Mouse (Mus musculus) midbrain, embryonic 12.5 days (tissue): ENCODE measurements at regions not wholly inside any gene's neighbourhood (a gene's known extent, or its start where the extent isn't known, plus 50 kb on each side); places are given as distances from the start of the nearest gene placed in this dataset.

ENCODE experiments used
- ATAC-seq: fragments of 200-750 bp; cut with Nextera tagmentation; 2 replicates; pipeline ENCODE4 v1.8.0; 2017; ENCODE audit warnings: low read depth, moderate TSS enrichment, moderate library complexity; ENCODE audit not compliant: low FRiP score
- H3K27ac ChIP-seq: fragments of 300-500 bp; sonication (generic); replicated peaks from 2 replicates; pipeline ENCODE4 v1.5.1; 2016; ENCODE audit warnings: mild to moderate bottlenecking
- H3K27me3 ChIP-seq: fragments of 300-500 bp; sonication (generic); 2 replicates; pipeline ENCODE4 v1.6.1; 2016; ENCODE audit warnings: mild to moderate bottlenecking
- H3K36me3 ChIP-seq: fragments of 300-500 bp; sonication (generic); 2 replicates; pipeline ENCODE4 v1.6.1; 2016
- H3K4me1 ChIP-seq: fragments of 300-500 bp; sonication (generic); 2 replicates; pipeline ENCODE4 v1.6.1; 2016
- H3K4me2 ChIP-seq: fragments of 300-500 bp; sonication (generic); replicated peaks from 2 replicates; pipeline ENCODE4 v1.6.1; 2016; ENCODE audit warnings: mild to moderate bottlenecking, moderate library complexity
- H3K4me3 ChIP-seq: fragments of 300-500 bp; sonication (generic); 2 replicates; pipeline ENCODE4 v1.5.1; 2016; ENCODE audit warnings: mild to moderate bottlenecking
- H3K9ac ChIP-seq: fragments of 300-500 bp; sonication (generic); replicated peaks from 2 replicates; pipeline ENCODE4 v1.6.1; 2016; ENCODE audit warnings: mild to moderate bottlenecking, moderate library complexity
- H3K9me3 ChIP-seq: fragments of 300-500 bp; sonication (generic); 2 replicates; pipeline ENCODE4 v1.6.1; 2016; ENCODE audit warnings: mild to moderate bottlenecking
- WGBS: fragments of 180-500 bp; shearing (Covaris S2); methylation state at CpG from one replicate; pipeline ENCODE4 v1.1.7; 2016; 5-methylcytosine and 5-hydroxymethylcytosine counted together

- ATAC-seq = no peak
- no peaks in the 10 kb centered on the region for H3K36me3 ChIP-seq
- H3K27ac ChIP-seq = no peak overlapping the region
- no peaks in the 10 kb centered on the region for H3K27me3 ChIP-seq
- H3K9me3 ChIP-seq = no peaks in the 10 kb centered on the region
- H3K4me2 ChIP-seq = no peak overlapping the region
- H3K4me3 ChIP-seq = no peak overlapping the region
- no peak overlapping the region for H3K9ac ChIP-seq
- no peaks in the 10 kb centered on the region for H3K4me1 ChIP-seq
- WGBS = 90% methylated on average over 5 of the region's 5 CpGs
Measured at GRCm38 (mm10) chr1:159150351-159150750, 81.8 kb upstream of the Cop1 start.

GRCm38 (mm10) chr1:159156428-159156827 lies 75.7 kb upstream of the Cop1 start:
- Histone ChIP-seq H3K9ac (no peak overlapping the region), H3K4me2 (no peak overlapping the region), H3K4me1 (no peaks in the 10 kb centered on the region), H3K36me3 (no peaks in the 10 kb centered on the region), H3K27me3 (no peaks in the 10 kb centered on the region), H3K27ac (no peak overlapping the region), H3K4me3 (no peak overlapping the region), H3K9me3 (no peaks in the 10 kb centered on the region)
- no peak for ATAC-seq
- 67% methylated on average over 3 of the region's 3 CpGs for WGBS

GRCm38 (mm10) chr1:159160035-159160960 lies 71.8 kb upstream of the Cop1 start:
- H3K27me3 ChIP-seq = no peaks in the 10 kb centered on the region

GRCm38 (mm10) chr1:159163113-159163885 lies 68.8 kb upstream of the Cop1 start:
- Histone ChIP-seq H3K27ac (no peak overlapping the region), H3K9ac (no peak overlapping the region), H3K27me3 (no peaks in the 10 kb centered on the region), H3K4me2 (no peak overlapping the region), H3K4me1 (no peaks in the 10 kb centered on the region), H3K4me3 (no peak overlapping the region), H3K36me3 (no peaks in the 10 kb centered on the region), H3K9me3 (no peaks in the 10 kb centered on the region)
- 68% methylated on average over 4 of the region's 4 CpGs for WGBS
- no peak for ATAC-seq

More at GRCm38 (mm10) chr1:159160035-159160960, 71.8 kb upstream of the Cop1 start:
- Histone ChIP-seq H3K36me3 (no peaks in the 10 kb centered on the region), H3K4me1 (no peaks in the 10 kb centered on the region), H3K4me2 (no peak overlapping the region), H3K4me3 (no peak overlapping the region), H3K9me3 (no peaks in the 10 kb centered on the region), H3K27ac (no peak overlapping the region), H3K9ac (no peak overlapping the region)
- no peak for ATAC-seq
- WGBS = 87% methylated on average over 8 of the region's 8 CpGs

GRCm38 (mm10) chr1:159182031-159182430 lies 50.1 kb upstream of the Cop1 start:
- Histone ChIP-seq H3K27ac (no peak overlapping the region), H3K4me1 (0 out of 2 replicates have a peak, but pooled peaks cover 4% of the 10 kb centered on the region), H3K27me3 (no peaks in the 10 kb centered on the region), H3K4me3 (no peak overlapping the region), H3K36me3 (no peaks in the 10 kb centered on the region), H3K4me2 (no peak overlapping the region), H3K9me3 (no peaks in the 10 kb centered on the region), H3K9ac (no peak overlapping the region)
- no peak for ATAC-seq
